Mouse (Mus musculus): ENCODE measurements around the gene Pgp. TPM values are rescaled to one million over a fixed set of nuclear protein-coding genes. Genes with fewer than 3 reads are reported as not detected.

Pgp gene
- polyA plus RNA-seq, 1 experiment from 2014 or later, result 64.1 TPM

DNA sequence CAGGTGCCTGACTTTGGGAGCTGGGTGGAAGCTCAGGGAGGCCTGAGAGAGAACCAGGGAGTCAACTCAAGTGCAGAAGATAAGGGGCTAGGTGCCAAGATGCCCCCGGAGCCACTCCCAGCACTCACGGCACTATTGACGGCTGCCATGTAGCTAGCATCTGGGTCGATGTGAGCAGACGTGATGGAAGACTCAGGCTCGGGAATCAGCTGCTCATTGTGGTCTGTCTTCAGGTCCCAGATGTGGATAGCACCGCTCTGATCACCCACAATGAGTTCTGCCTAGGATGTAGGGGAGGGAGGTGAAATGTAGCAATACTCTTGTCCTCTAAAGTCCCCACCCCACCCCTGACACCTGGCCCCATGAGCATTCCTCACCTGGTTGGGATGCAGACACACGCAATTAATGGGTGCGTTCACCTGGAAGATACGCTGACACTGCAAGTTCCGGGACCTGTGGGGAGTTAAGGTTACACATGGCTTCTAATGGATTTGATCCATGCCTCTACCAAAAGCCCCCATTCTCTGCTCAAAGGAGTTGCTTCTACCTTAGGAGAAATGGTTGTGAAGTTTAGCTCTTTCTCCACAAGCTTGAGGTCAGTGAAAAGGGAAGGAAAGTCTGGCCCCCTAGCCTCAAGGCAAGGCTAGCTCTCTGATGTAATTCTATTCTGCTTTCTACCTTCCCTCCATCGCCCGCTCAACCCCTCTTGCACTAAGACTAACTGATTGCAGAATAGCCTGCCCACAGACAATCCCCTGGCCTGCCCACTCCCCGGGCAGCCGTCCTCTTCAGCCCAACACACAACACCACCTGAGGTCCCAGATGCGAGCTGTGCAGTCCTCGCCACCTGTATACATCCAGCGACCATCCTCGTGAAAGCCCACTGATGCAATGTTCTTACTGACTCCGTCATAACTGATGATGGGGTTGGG lies 7.1 kb downstream of the Pgp start:
- Histone ChIP-seq H3K36me3 (ENCODE audit: control insufficient read depth, insufficient read depth, low read length) (peaks cover 21% of the 10 kb centered on the region), H3K9ac (ENCODE audit: low read length) (peak overlapping the region; percentile 91; the same call in 1 of the 2 replicates), H3K27ac (replicated peaks; ENCODE audit: low read depth, low read length) (no peak overlapping the region), H3K9me3 (ENCODE audit: control insufficient read depth, low read length) (no peaks in the 10 kb centered on the region), H3K4me3 (ENCODE audit: low read depth, low read length) (peak overlapping the region; percentile 82; the same call in 1 of the 2 replicates), H3K4me2 (ENCODE audit: low read depth, severe bottlenecking) (peak overlapping the region; percentile 58; the same call in 1 of the 2 replicates), H3K27me3 (ENCODE audit: control insufficient read depth, insufficient read depth, low read length) (no peaks in the 10 kb centered on the region), H3K4me1 (ENCODE audit: control insufficient read depth, insufficient read depth, low read length) (peaks cover 8% of the 10 kb centered on the region)
- DNase-seq (ENCODE audit: low spot score) (no peak), ATAC-seq (ENCODE audit: insufficient number of reproducible peaks, low FRiP score, low TSS enrichment, low read depth) (no peak)
- 94% methylated on average over 20 of the region's 20 CpGs for WGBS

DNA sequence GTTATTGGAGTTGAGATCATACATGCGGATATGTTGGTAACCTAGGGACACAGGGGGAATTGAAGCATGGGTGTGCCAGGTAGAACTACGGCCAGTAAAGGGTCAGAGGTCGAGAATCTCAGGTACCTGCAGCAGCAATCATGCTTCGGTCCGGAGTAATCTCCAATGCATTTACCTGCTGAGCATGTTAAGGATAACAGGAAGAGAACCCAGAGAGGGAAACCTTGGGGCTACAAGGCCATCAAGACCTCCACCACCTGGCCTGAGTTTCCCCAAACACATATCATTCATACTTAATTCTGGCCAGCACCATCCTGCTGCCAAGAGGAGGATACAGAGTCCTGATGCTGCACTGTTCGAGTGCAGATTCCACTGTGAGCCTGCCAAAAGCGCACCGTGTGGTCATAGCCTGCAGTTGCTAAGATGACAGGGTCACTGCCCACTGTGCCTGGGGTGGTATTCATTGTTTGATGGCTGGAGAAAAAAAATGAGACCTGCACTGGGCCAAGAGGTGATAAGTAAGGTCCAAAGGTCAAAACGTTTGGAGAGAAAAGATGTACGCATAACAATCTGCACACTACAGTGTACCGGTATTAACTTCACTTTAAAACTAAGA lies 7.9 kb downstream of the Pgp start:
- peak overlapping the region; percentile 82 for H3K4me3 ChIP-seq (ENCODE audit: low read depth, low read length)
- DNase-seq (ENCODE audit: low spot score), result no peak
- no peak overlapping the region for H3K27ac ChIP-seq (replicated peaks; ENCODE audit: low read depth, low read length)
- peaks cover 8% of the 10 kb centered on the region for H3K4me1 ChIP-seq (ENCODE audit: control insufficient read depth, insufficient read depth, low read length)
- peak overlapping the region; percentile 58 for H3K4me2 ChIP-seq (ENCODE audit: low read depth, severe bottlenecking)
- H3K9me3 ChIP-seq (ENCODE audit: control insufficient read depth, low read length), result no peaks in the 10 kb centered on the region
- peaks cover 21% of the 10 kb centered on the region for H3K36me3 ChIP-seq (ENCODE audit: control insufficient read depth, insufficient read depth, low read length)
- 55% methylated on average over 11 of the region's 11 CpGs for WGBS
- no peaks in the 10 kb centered on the region for H3K27me3 ChIP-seq (ENCODE audit: control insufficient read depth, insufficient read depth, low read length)
- ATAC-seq (ENCODE audit: insufficient number of reproducible peaks, low FRiP score, low TSS enrichment, low read depth), result peak; percentile 14; the same call in 1 of the 2 replicates
- H3K9ac ChIP-seq (ENCODE audit: low read length), result peak overlapping the region; percentile 91

DNA sequence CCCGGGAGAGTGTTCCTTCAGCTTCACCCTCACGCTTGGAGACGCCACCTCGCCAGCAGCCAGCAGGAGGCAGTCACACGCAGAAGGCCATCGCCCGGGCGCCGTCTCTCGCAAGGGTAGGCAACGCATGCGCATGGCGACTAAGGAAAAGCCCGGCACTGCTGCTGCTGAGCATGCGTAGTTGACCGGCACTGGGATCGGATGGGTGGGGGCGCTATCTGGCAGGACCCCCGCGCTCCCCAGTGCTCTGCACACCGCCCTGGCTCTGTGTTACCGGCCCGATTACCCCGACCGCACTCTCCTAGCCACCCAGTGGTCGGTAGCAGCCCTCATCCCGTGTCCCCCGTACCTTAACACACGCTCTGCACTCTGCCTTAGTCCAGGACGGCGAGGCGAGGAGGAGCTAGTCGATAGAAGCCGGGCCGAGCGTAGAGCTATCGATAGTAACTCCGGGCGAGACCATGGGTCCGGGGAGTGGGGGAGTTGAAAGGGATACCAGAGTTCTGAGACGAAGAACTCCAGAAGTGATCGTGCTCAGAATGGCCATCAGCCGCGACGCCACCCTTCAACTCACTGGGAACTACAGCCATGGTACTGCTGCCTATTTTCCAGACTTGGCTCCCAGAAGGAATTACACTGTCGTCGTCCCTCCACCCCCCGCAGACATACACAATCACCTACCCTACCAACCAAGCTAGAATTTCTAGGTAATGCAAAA lies 8.6 kb downstream of the Pgp start, which contains the start of gene Mlst8:
Gene Mlst8, minus strand, starts transcription at position 416 of the 718 bp plus-strand sequence.
- Histone ChIP-seq H3K27me3 (ENCODE audit: control insufficient read depth, insufficient read depth, low read length) (no peaks in the 10 kb centered on the region), H3K4me3 (ENCODE audit: low read depth, low read length) (peak within 1 kb of the TSS; percentile 82), H3K9me3 (ENCODE audit: control insufficient read depth, low read length) (no peaks in the 10 kb centered on the region), H3K4me2 (ENCODE audit: low read depth, severe bottlenecking) (peak within 1 kb of the TSS; percentile 58), H3K27ac (replicated peaks; ENCODE audit: low read depth, low read length) (peak within 1 kb of the TSS; percentile 94), H3K9ac (ENCODE audit: low read length) (peak within 1 kb of the TSS; percentile 91), H3K4me1 (ENCODE audit: control insufficient read depth, insufficient read depth, low read length) (peaks cover 8% of the 10 kb centered on the region), H3K36me3 (ENCODE audit: control insufficient read depth, insufficient read depth, low read length) (peaks cover 21% of the 10 kb centered on the region)
- ATAC-seq (ENCODE audit: insufficient number of reproducible peaks, low FRiP score, low TSS enrichment, low read depth) (peak; percentile 88), DNase-seq (ENCODE audit: low spot score) (peak; percentile 99)
- under 1% methylated on average over 48 of the region's 48 CpGs for WGBS

DNA sequence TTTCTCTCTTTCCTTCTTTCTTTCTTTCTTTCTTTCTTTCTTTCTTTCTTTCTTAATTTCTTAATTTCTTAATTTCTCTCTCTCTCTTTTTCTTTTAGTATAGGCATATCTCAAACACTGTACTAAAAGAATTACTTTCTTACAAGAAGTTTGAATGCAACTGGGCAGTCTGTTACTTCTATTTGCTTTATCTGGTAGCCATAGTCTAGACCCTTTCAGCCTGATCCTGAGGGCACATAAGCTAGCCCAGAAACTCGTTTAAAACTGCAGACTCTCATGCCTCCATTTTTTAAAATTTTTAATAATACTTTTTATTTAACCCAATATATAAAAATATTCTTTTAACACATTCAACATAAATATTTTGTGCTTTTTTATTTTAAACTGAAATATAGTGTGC lies 9.2 kb downstream of the Pgp start:
- Histone ChIP-seq H3K4me1 (ENCODE audit: control insufficient read depth, insufficient read depth, low read length) (peaks cover 8% of the 10 kb centered on the region), H3K9me3 (ENCODE audit: control insufficient read depth, low read length) (no peaks in the 10 kb centered on the region), H3K4me3 (ENCODE audit: low read depth, low read length) (peak overlapping the region; percentile 82; the same call in 1 of the 2 replicates), H3K27ac (replicated peaks; ENCODE audit: low read depth, low read length) (no peak overlapping the region), H3K9ac (ENCODE audit: low read length) (no peak overlapping the region), H3K27me3 (ENCODE audit: control insufficient read depth, insufficient read depth, low read length) (no peaks in the 10 kb centered on the region), H3K36me3 (ENCODE audit: control insufficient read depth, insufficient read depth, low read length) (peaks cover 17% of the 10 kb centered on the region), H3K4me2 (ENCODE audit: low read depth, severe bottlenecking) (peak overlapping the region; percentile 26; the same call in 1 of the 2 replicates)
- WGBS, result 27% methylated on average over 1 of the region's 1 CpGs
- DNase-seq (ENCODE audit: low spot score), result no peak
- no peak for ATAC-seq (ENCODE audit: insufficient number of reproducible peaks, low FRiP score, low TSS enrichment, low read depth)

GRCm38 (mm10) chr17:24480201-24480826 lies 10.1 kb downstream of the Pgp start:
- Histone ChIP-seq H3K4me1 (ENCODE audit: control insufficient read depth, insufficient read depth, low read length) (peaks cover 9% of the 10 kb centered on the region), H3K9me3 (ENCODE audit: control insufficient read depth, low read length) (no peaks in the 10 kb centered on the region), H3K9ac (ENCODE audit: low read length) (no peak overlapping the region), H3K27me3 (ENCODE audit: control insufficient read depth, insufficient read depth, low read length) (no peaks in the 10 kb centered on the region), H3K4me3 (ENCODE audit: low read depth, low read length) (no peak overlapping the region), H3K36me3 (ENCODE audit: control insufficient read depth, insufficient read depth, low read length) (peaks cover 13% of the 10 kb centered on the region), H3K27ac (replicated peaks; ENCODE audit: low read depth, low read length) (no peak overlapping the region), H3K4me2 (ENCODE audit: low read depth, severe bottlenecking) (no peak overlapping the region)
- WGBS, result 61% methylated on average over 3 of the region's 3 CpGs
- no peak for ATAC-seq (ENCODE audit: insufficient number of reproducible peaks, low FRiP score, low TSS enrichment, low read depth)
- DNase-seq (ENCODE audit: low spot score), result no peak

DNA sequence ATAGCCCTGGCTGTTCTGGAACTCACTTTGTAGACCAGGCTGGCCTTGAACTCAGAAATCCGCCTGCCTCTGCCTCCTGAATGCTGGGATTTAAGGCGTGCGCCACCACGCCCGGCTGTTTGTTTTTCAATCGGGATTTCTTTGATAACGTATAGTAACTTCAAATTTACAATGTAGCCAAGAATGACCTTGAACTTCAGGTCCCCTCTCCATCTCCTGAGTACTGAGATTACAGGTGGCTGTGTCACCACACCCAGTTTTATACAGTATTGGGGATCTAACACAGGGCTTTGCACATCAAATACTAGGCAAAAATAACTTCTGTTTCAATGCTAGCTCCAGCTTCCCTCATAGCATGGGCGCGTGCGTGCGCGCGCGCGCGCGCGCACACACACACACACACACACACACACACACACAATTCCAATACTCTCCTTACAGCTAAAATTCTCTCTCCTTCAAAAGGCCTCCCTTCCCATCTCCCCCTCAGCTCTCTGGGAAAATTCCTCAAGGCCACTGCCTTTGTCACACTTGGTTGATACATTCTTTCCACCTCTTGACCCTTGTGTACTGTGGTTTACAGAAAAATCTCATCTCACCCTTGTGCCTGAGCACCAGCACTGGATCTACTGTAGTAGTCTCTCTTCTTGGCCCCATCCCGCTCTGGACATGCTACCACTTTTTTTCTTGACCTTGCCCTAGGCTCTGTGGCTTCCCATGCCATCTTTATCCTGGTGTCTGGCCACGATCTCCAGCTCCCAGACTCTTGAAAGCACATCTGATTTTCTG lies 11.0 kb downstream of the Pgp start:
- Histone ChIP-seq H3K4me3 (ENCODE audit: low read depth, low read length) (no peak overlapping the region), H3K4me2 (ENCODE audit: low read depth, severe bottlenecking) (no peak overlapping the region), H3K9me3 (ENCODE audit: control insufficient read depth, low read length) (no peaks in the 10 kb centered on the region), H3K36me3 (ENCODE audit: control insufficient read depth, insufficient read depth, low read length) (peaks cover 8% of the 10 kb centered on the region; the same call in 1 of the 2 replicates), H3K4me1 (ENCODE audit: control insufficient read depth, insufficient read depth, low read length) (peaks cover 14% of the 10 kb centered on the region), H3K27ac (replicated peaks; ENCODE audit: low read depth, low read length) (no peak overlapping the region), H3K27me3 (ENCODE audit: control insufficient read depth, insufficient read depth, low read length) (no peaks in the 10 kb centered on the region), H3K9ac (ENCODE audit: low read length) (no peak overlapping the region)
- 95% methylated on average over 20 of the region's 20 CpGs for WGBS
- DNase-seq (ENCODE audit: low spot score), result no peak
- ATAC-seq (ENCODE audit: insufficient number of reproducible peaks, low FRiP score, low TSS enrichment, low read depth), result no peak

- H3K4me1 ChIP-seq (ENCODE audit: control insufficient read depth, insufficient read depth, low read length), result peaks cover 8% of the 10 kb centered on the region; the same call in 1 of the 2 replicates
- H3K27ac ChIP-seq (replicated peaks; ENCODE audit: low read depth, low read length), result no peak overlapping the region
- H3K4me2 ChIP-seq (ENCODE audit: low read depth, severe bottlenecking), result no peak overlapping the region
- no peak overlapping the region for H3K9ac ChIP-seq (ENCODE audit: low read length)
- no peaks in the 10 kb centered on the region for H3K36me3 ChIP-seq (ENCODE audit: control insufficient read depth, insufficient read depth, low read length)
- no peak for DNase-seq (ENCODE audit: low spot score)
- 91% methylated on average over 3 of the region's 3 CpGs for WGBS
- no peak for ATAC-seq (ENCODE audit: insufficient number of reproducible peaks, low FRiP score, low TSS enrichment, low read depth)
- H3K9me3 ChIP-seq (ENCODE audit: control insufficient read depth, low read length), result no peaks in the 10 kb centered on the region
- H3K4me3 ChIP-seq (ENCODE audit: low read depth, low read length), result no peak overlapping the region
- peaks cover 5% of the 10 kb centered on the region for H3K27me3 ChIP-seq (ENCODE audit: control insufficient read depth, insufficient read depth, low read length)
These were observed 13.3 kb downstream of the Pgp start for GRCm38 (mm10) chr17:24483495-24483894.
